Mouse (Mus musculus) embryonic stem cell, embryonic (primary cell): ENCODE data around the gene Extl1.

ENCODE experiments used
- CTCF ChIA-PET, 4 experiments: fragments of 300-600 bp in 2 of 4; fragments of 350-600 bp in 2 of 4; sonication (Branson Sonifier 250); formaldehyde crosslinking; loops; one replicate each; lab custom pipeline; 2022; ENCODE audit warnings: inconsistent platforms in 2 of 4; lab: Charles Lee
- POLR2A ChIA-PET, 4 experiments: fragments of 300-600 bp in 2 of 4; fragments of 350-600 bp in 2 of 4; sonication (Branson Sonifier 250); formaldehyde crosslinking; loops; one replicate each; lab custom pipeline; 2022; ENCODE audit warnings: antibody characterized with exemption in 4 of 4, inconsistent platforms in 1 of 4; lab: Charles Lee

Extl1 gene

GRCm38 (mm10) chr4:134371316-134371855, 12.3 kb downstream of the Extl1 start:
- ChIA-PET CTCF (interaction anchor here (0.5 to 2.7 kb wide), 14 partner anchors 14 to 416 kb away, joined by 3 to 12 read pairs (median 4); partner anchors contain the start of genes Pafah2 (in 1 of the 4) and Trim63 (in 1 of the 4)), POLR2A (interaction anchor here in 3 of 4 experiments (0.6 to 3.0 kb wide), 22 partner anchors 7 to 460 kb away, joined by 3 to 28 read pairs (median 4); partner anchors contain the start of genes Cep85 (in 1 of the 3), Extl1 (in 1 of the 3) and Pafah2 (in 1 of the 3))

GRCm38 (mm10) chr4:134370649-134371221, 12.9 kb downstream of the Extl1 start:
- CTCF ChIA-PET: interaction anchor here in 1 of 4 experiments (1.9 to 2.7 kb wide), 2 partner anchors 13 to 25 kb away, joined by 12 read pairs; partner anchors contain the start of gene Pafah2
- POLR2A ChIA-PET: interaction anchor here in 3 of 4 experiments (0.5 to 3.0 kb wide), 13 partner anchors 9 to 484 kb away, joined by 3 to 28 read pairs (median 4); partner anchors contain the start of gene Sh3bgrl3 (in 1 of the 3)

GRCm38 (mm10) chr4:134365280-134365679, 18.4 kb downstream of the Extl1 start:
- CTCF ChIA-PET: interaction anchor here in 1 of 4 experiments (0.7 to 1.8 kb wide), 3 partner anchors 13 to 354 kb away, joined by 3 to 4 read pairs (median 4); no protein-coding TSS in a partner anchor
- POLR2A ChIA-PET: interaction anchor here in 2 of 4 experiments (0.9 to 3.2 kb wide), 5 partner anchors 9 to 179 kb away, joined by 3 to 9 read pairs (median 4); partner anchors contain the start of gene Cep85 (in 1 of the 2)

GRCm38 (mm10) chr4:134362586-134362985, 21.1 kb downstream of the Extl1 start:
- ChIA-PET CTCF (interaction anchor here in 2 of 4 experiments (0.6 to 1.0 kb wide), 6 partner anchors 10 to 1286 kb away, joined by 3 to 5 read pairs (median 3); no protein-coding TSS in a partner anchor), POLR2A (interaction anchor here in 3 of 4 experiments (0.6 to 2.7 kb wide), 13 partner anchors 9 to 233 kb away, joined by 3 to 19 read pairs (median 6); partner anchors contain the start of genes Sh3bgrl3 (in 1 of the 3) and Slc30a2 (in 1 of the 3))

- CTCF ChIA-PET: interaction anchor here in 1 of 4 experiments (0.6 to 1.0 kb wide), 6 partner anchors 10 to 167 kb away, joined by 3 read pairs; no protein-coding TSS in a partner anchor
- POLR2A ChIA-PET: interaction anchor here in 3 of 4 experiments (0.6 to 2.7 kb wide), 17 partner anchors 9 to 233 kb away, joined by 3 to 19 read pairs (median 5); partner anchors contain the start of genes Sh3bgrl3 (in 1 of the 3), Slc30a2 (in 1 of the 3) and Trim63 (in 1 of the 3)
Observed at GRCm38 (mm10) chr4:134362124-134362523, 21.5 kb downstream of the Extl1 start.

- ChIA-PET CTCF (interaction anchor here in 1 of 4 experiments (0.6 to 0.7 kb wide), 6 partner anchors 8 to 273 kb away, joined by 3 to 14 read pairs (median 4); partner anchors contain the start of gene Trim63), POLR2A (interaction anchor here in 2 of 4 experiments (0.6 to 1.7 kb wide), 10 partner anchors 11 to 1881 kb away, joined by 3 to 8 read pairs (median 4); partner anchors contain the start of gene Trim63 (in 1 of the 2))
Observed at GRCm38 (mm10) chr4:134361215-134361614, 22.4 kb downstream of the Extl1 start.

- ChIA-PET POLR2A (interaction anchor here in 2 of 4 experiments (0.9 to 4.9 kb wide), 9 partner anchors 8 to 43 kb away, joined by 3 to 28 read pairs (median 4); partner anchors contain the start of gene Slc30a2 (in 1 of the 2)), CTCF (no interaction called here)
Observed at GRCm38 (mm10) chr4:134359649-134360048, 24.0 kb downstream of the Extl1 start.

GRCm38 (mm10) chr4:134357461-134357771, 26.2 kb downstream of the Extl1 start:
- ChIA-PET POLR2A (interaction anchor here in 3 of 4 experiments (0.5 to 4.9 kb wide), 16 partner anchors 9 to 565 kb away, joined by 3 to 61 read pairs (median 6); partner anchors contain the start of genes Slc30a2 (in 3 of the 3) and Trim63 (in 2 of the 3)), CTCF (interaction anchor here in 3 of 4 experiments (0.5 to 3.0 kb wide), 16 partner anchors 9 to 811 kb away, joined by 3 to 21 read pairs (median 4); partner anchors contain the start of genes Nudc (in 1 of the 3) and Slc30a2 (in 1 of the 3))

GRCm38 (mm10) chr4:134356591-134357460, 26.8 kb downstream of the Extl1 start:
- ChIA-PET CTCF (interaction anchor here (0.6 to 3.0 kb wide), 21 partner anchors 9 to 811 kb away, joined by 3 to 21 read pairs (median 4); partner anchors contain the start of genes Cep85 (in 1 of the 4), Nudc (in 1 of the 4) and Slc30a2 (in 1 of the 4)), POLR2A (interaction anchor here in 3 of 4 experiments (0.6 to 4.9 kb wide), 20 partner anchors 9 to 458 kb away, joined by 3 to 61 read pairs (median 6); partner anchors contain the start of genes Slc30a2 (in 3 of the 3), Trim63 (in 2 of the 3) and Cep85 (in 1 of the 3))

- CTCF ChIA-PET: interaction anchor here in 3 of 4 experiments (0.6 to 3.0 kb wide), 12 partner anchors 8 to 169 kb away, joined by 3 to 21 read pairs (median 4); partner anchors contain the start of genes Cep85 (in 1 of the 3) and Slc30a2 (in 1 of the 3)
- POLR2A ChIA-PET: interaction anchor here in 3 of 4 experiments (0.6 to 4.9 kb wide), 20 partner anchors 8 to 587 kb away, joined by 3 to 61 read pairs (median 4); partner anchors contain the start of genes Slc30a2 (in 3 of the 3), Cep85 (in 1 of the 3) and Trim63 (in 1 of the 3)
Observed at GRCm38 (mm10) chr4:134355841-134356452, 27.7 kb downstream of the Extl1 start.

- CTCF ChIA-PET: interaction anchor here in 2 of 4 experiments (0.6 kb wide), 2 partner anchors 40 to 123 kb away, joined by 3 read pairs; no protein-coding TSS in a partner anchor
- POLR2A ChIA-PET: interaction anchor here in 2 of 4 experiments (0.7 to 6.5 kb wide), 10 partner anchors 9 to 167 kb away, joined by 3 to 47 read pairs (median 6); partner anchors contain the start of genes Pdik1l (in 2 of the 2), Slc30a2 (in 2 of the 2), Cep85 (in 1 of the 2) and Trim63 (in 1 of the 2)
Observed at GRCm38 (mm10) chr4:134353527-134354409, 29.9 kb downstream of the Extl1 start.

- POLR2A ChIA-PET: interaction anchor here in 3 of 4 experiments (0.5 to 6.5 kb wide), 17 partner anchors 9 to 1819 kb away, joined by 3 to 47 read pairs (median 5); partner anchors contain the start of genes Pdik1l (in 2 of the 3), Slc30a2 (in 2 of the 3), Cep85 (in 1 of the 3) and E2f2 (in 1 of the 3)
- CTCF ChIA-PET: interaction anchor here in 3 of 4 experiments (0.6 to 0.7 kb wide), 9 partner anchors 9 to 809 kb away, joined by 3 to 7 read pairs (median 3); no protein-coding TSS in a partner anchor
Observed at GRCm38 (mm10) chr4:134352929-134353328, 30.7 kb downstream of the Extl1 start.

GRCm38 (mm10) chr4:134352261-134352707, 31.4 kb downstream of the Extl1 start:
- POLR2A ChIA-PET: interaction anchor here (0.5 to 6.5 kb wide), 19 partner anchors 9 to 1820 kb away, joined by 3 to 47 read pairs (median 4); partner anchors contain the start of genes Slc30a2 (in 3 of the 4), Cep85 (in 1 of the 4), E2f2 (in 1 of the 4) and Mtfr1l (in 1 of the 4)

More at GRCm38 (mm10) chr4:134352261-134352707, 31.4 kb downstream of the Extl1 start:
- CTCF ChIA-PET: interaction anchor here in 3 of 4 experiments (0.6 to 0.7 kb wide), 7 partner anchors 11 to 808 kb away, joined by 3 to 7 read pairs (median 4); partner anchors contain the start of gene Grrp1 (in 1 of the 3)
